Mouse (Mus musculus) CH12.LX (cell line): ENCODE measurements around the gene Msx1. TPM values are rescaled to one million over a fixed set of nuclear protein-coding genes. Genes with fewer than 3 reads are reported as not detected.

Source experiments
- DNase-seq: peaks from one replicate; pipeline ENCODE4 v3.0.0-alpha.2; 2013; ENCODE audit errors: extremely low read depth
- H3K27ac ChIP-seq: 2 replicates; pipeline ENCODE4 v1.5.1; 2012; ENCODE audit warnings: low read depth, mild to moderate bottlenecking, control low read depth, moderate library complexity; ENCODE audit not compliant: insufficient read depth
- H3K27me3 ChIP-seq: replicated peaks from 2 replicates; pipeline ENCODE3; 2012; ENCODE audit warnings: inconsistent platforms
- H3K36me3 ChIP-seq, 2 experiments: replicated peaks in 1 of 2; 2 replicates each; pipeline versions ENCODE3 to v1.6.1; 2012; ENCODE audit warnings: inconsistent platforms in 1 of 2, low read length in 1 of 2, mild to moderate bottlenecking in 1 of 2, mixed read lengths in 1 of 2, moderate library complexity in 1 of 2; ENCODE audit not compliant: control insufficient read depth in 1 of 2, insufficient read depth in 1 of 2
- H3K4me1 ChIP-seq, 2 experiments: 2 replicates each; pipeline ENCODE4 v1.6.1; 2012; ENCODE audit warnings: inconsistent platforms in 1 of 2, moderate library complexity in 1 of 2; ENCODE audit not compliant: insufficient read depth in 2 of 2, control insufficient read depth in 1 of 2
- H3K4me2 ChIP-seq: 2 replicates; pipeline ENCODE4 v1.6.1; 2012; ENCODE audit warnings: low read depth, mild to moderate bottlenecking, control low read depth; ENCODE audit not compliant: poor library complexity, insufficient read depth, severe bottlenecking
- H3K4me3 ChIP-seq, 3 experiments: fragments of 150-350 bp in 1 of 3; sonication (generic) in 1 of 3; replicated peaks in 1 of 3; 2 replicates each; pipeline versions ENCODE3 to v1.5.1; 2011 to 2012; ENCODE audit warnings: low read depth in 2 of 3, low read length in 2 of 3, mild to moderate bottlenecking in 2 of 3, moderate library complexity in 2 of 3, control low read depth in 1 of 3, improper control_type of control experiment in 1 of 3, inconsistent platforms in 1 of 3, mixed read lengths in 1 of 3; ENCODE audit not compliant: poor library complexity in 1 of 3
- H3K79me2 ChIP-seq: replicated peaks from 2 replicates; pipeline ENCODE4 v1.6.1; 2012; ENCODE audit warnings: mild to moderate bottlenecking, moderate library complexity; ENCODE audit not compliant: control insufficient read depth, poor library complexity, insufficient read depth, severe bottlenecking; ENCODE audit errors: extremely low read depth
- H3K9ac ChIP-seq: 2 replicates; pipeline ENCODE4 v1.6.1; 2012; ENCODE audit warnings: low read depth, mild to moderate bottlenecking, control low read depth, moderate library complexity; ENCODE audit not compliant: insufficient read depth
- H3K9me3 ChIP-seq: replicated peaks from 2 replicates; pipeline ENCODE3; 2012; ENCODE audit warnings: low read length, inconsistent platforms, mixed read lengths
- CHD1 ChIP-seq: IDR thresholded peaks from 2 replicates; pipeline ENCODE4 v1.6.1; 2012; ENCODE audit warnings: low read depth, low read length, improper control_type of control experiment, inconsistent platforms
- E2F4 ChIP-seq: IDR thresholded peaks from 2 replicates; pipeline ENCODE4 v1.6.1; 2011; ENCODE audit warnings: low read depth, low read length, improper control_type of control experiment; ENCODE audit not compliant: insufficient replicate concordance
- ELF1 ChIP-seq: IDR thresholded peaks from 2 replicates; pipeline ENCODE4 v1.6.1; 2014; ENCODE audit warnings: low read depth, mild to moderate bottlenecking, inconsistent platforms, low read length, improper control_type of control experiment
- GABPA ChIP-seq: IDR thresholded peaks from 2 replicates; pipeline ENCODE4 v1.6.1; 2012; ENCODE audit warnings: low read depth, low read length, improper control_type of control experiment, inconsistent platforms; ENCODE audit not compliant: insufficient replicate concordance
- MAFK ChIP-seq: IDR thresholded peaks from 2 replicates; pipeline ENCODE4 v1.6.1; 2011; ENCODE audit warnings: low read length, improper control_type of control experiment; ENCODE audit not compliant: insufficient replicate concordance
- MAX ChIP-seq: IDR thresholded peaks from 2 replicates; pipeline ENCODE4 v1.6.1; 2011; ENCODE audit warnings: low read length, improper control_type of control experiment
- MEF2A ChIP-seq: IDR thresholded peaks from 2 replicates; pipeline ENCODE4 v1.6.1; 2014; ENCODE audit warnings: low read depth, mild to moderate bottlenecking, inconsistent platforms, low read length, improper control_type of control experiment, borderline replicate concordance
- NRF1 ChIP-seq: IDR thresholded peaks from 2 replicates; pipeline ENCODE4 v1.6.1; 2014; ENCODE audit warnings: low read depth, mild to moderate bottlenecking, inconsistent platforms, low read length, improper control_type of control experiment, moderate library complexity
- PAX5 ChIP-seq: IDR thresholded peaks from 2 replicates; pipeline ENCODE4 v1.6.1; 2012; ENCODE audit warnings: low read length, inconsistent platforms, mixed read lengths
- POLR2A ChIP-seq: IDR thresholded peaks from 2 replicates; pipeline ENCODE4 v1.6.1; 2011; ENCODE audit warnings: low read depth, mild to moderate bottlenecking, improper control_type of control experiment, low read length
- POLR2AphosphoS2 ChIP-seq: IDR thresholded peaks from 2 replicates; pipeline ENCODE4 v1.6.1; 2011; ENCODE audit warnings: low read depth, low read length, improper control_type of control experiment
- RAD21 ChIP-seq: IDR thresholded peaks from 2 replicates; pipeline ENCODE4 v1.6.1; 2011; ENCODE audit warnings: low read depth, mild to moderate bottlenecking, low read length, improper control_type of control experiment, moderate library complexity
- RCOR1 ChIP-seq: conservative IDR thresholded peaks from 2 replicates; pipeline ENCODE4 v1.6.1; 2012; ENCODE audit warnings: low read depth, mild to moderate bottlenecking, inconsistent platforms, low read length, improper control_type of control experiment
- SIN3A ChIP-seq: IDR thresholded peaks from 2 replicates; pipeline ENCODE4 v1.6.1; 2012; ENCODE audit warnings: low read length, improper control_type of control experiment, inconsistent platforms
- UBTF ChIP-seq: IDR thresholded peaks from 2 replicates; pipeline ENCODE4 v1.6.1; 2012; ENCODE audit warnings: low read depth, mild to moderate bottlenecking, inconsistent platforms, low read length, improper control_type of control experiment, moderate library complexity
- ZC3H11A ChIP-seq: IDR thresholded peaks from 2 replicates; pipeline ENCODE4 v1.6.1; 2012; ENCODE audit warnings: low read depth, mild to moderate bottlenecking, inconsistent platforms, low read length, improper control_type of control experiment
- ZNF384 ChIP-seq: IDR thresholded peaks from 2 replicates; pipeline ENCODE4 v1.6.1; 2012; ENCODE audit warnings: low read depth, low read length, improper control_type of control experiment, inconsistent platforms
- dilution Hi-C: fragments of 300-500 bp; cut with MboI; formaldehyde crosslinking; loops from 2 replicates; pipeline ENCODE4 v1.14.3; 2020; ENCODE audit warnings: low sequenced_read_pairs; ENCODE audit not compliant: extremely low pct_unique_long_range_greater_than_20kb, extremely low pct_ligation_motif_present
- in situ Hi-C: fragments of 300-500 bp; cut with MboI; formaldehyde crosslinking; loops from 3 replicates; pipeline ENCODE4 v1.14.3; 2019; ENCODE audit warnings: low sequenced_read_pairs, low pct_ligation_motif_present, low pct_unique_long_range_greater_than_20kb, mixed read lengths
- polyA plus RNA-seq: library from polyadenylated mRNA; unstranded; fragments of >175 nt; gene quantifications from 2 replicates; pipeline ENCODE4 v1.2.1, GENCODE M21; 2012; ENCODE audit warnings: low read depth; ENCODE audit not compliant: insufficient read length
- total RNA-seq, 2 experiments: library from RNA; depleted of rRNA; stranded (reverse); fragments of 300-350 nt in 1 of 2; fragments of >200 nt in 1 of 2; gene quantifications; 2 replicates each; pipeline ENCODE4 v1.2.3; 2012 to 2014

The Msx1 gene
- total and polyA plus RNA-seq, 3 experiments, result not detected

GRCm38 (mm10) chr5:37815909-37816308 lies 8.5 kb downstream of the Msx1 start:
- no peak overlapping the region for H3K9ac ChIP-seq
- H3K79me2 ChIP-seq, result no peaks in the 10 kb centered on the region
- H3K4me2 ChIP-seq, result no peak overlapping the region
- H3K36me3 ChIP-seq, result no peaks in the 10 kb centered on the region
- no peak overlapping the region for H3K4me3 ChIP-seq
- dilution Hi-C loops (no loop called here), in situ Hi-C loops (no loop called here)
- H3K27me3 ChIP-seq, result peaks cover 3% of the 10 kb centered on the region
- peaks cover 0 to 11% of the 10 kb centered on the region in 2 experiments; a peak in 2 of 4 replicates for H3K4me1 ChIP-seq
- H3K9me3 ChIP-seq, result peaks cover 38% of the 10 kb centered on the region
- H3K27ac ChIP-seq, result no peak overlapping the region
- no peak for DNase-seq
- TF ChIP-seq ELF1, result no peak
- TF ChIP-seq PAX5, result no peak
- no peak for TF ChIP-seq RAD21
- TF ChIP-seq SIN3A, result no peak
- TF ChIP-seq E2F4, result no peak
- TF ChIP-seq POLR2A, result no peak
- TF ChIP-seq ZNF384, result no peak
- TF ChIP-seq GABPA, result no peak
- no peak for TF ChIP-seq UBTF
- no peak for TF ChIP-seq MAX
- no peak for TF ChIP-seq POLR2AphosphoS2
- TF ChIP-seq NRF1, result no peak
- TF ChIP-seq MAFK, result no peak
- TF ChIP-seq CHD1, result no peak
- no peak for TF ChIP-seq RCOR1
- no peak for TF ChIP-seq ZC3H11A

GRCm38 (mm10) chr5:37814169-37814568 lies 10.2 kb downstream of the Msx1 start:
- H3K27ac ChIP-seq, result no peak overlapping the region
- TF ChIP-seq MAFK, result no peak
- TF ChIP-seq MEF2A, result no peak
- peaks cover 11% of the 10 kb centered on the region for H3K27me3 ChIP-seq
- no peak overlapping the region for H3K4me2 ChIP-seq
- H3K79me2 ChIP-seq, result no peaks in the 10 kb centered on the region
- no peak overlapping the region for H3K4me3 ChIP-seq
- dilution Hi-C loops, result no loop called here
- in situ Hi-C loops, result no loop called here
- no peak overlapping the region for H3K9ac ChIP-seq
- H3K9me3 ChIP-seq, result peaks cover 37% of the 10 kb centered on the region
- DNase-seq, result no peak
- no peaks in the 10 kb centered on the region for H3K36me3 ChIP-seq
- peaks cover 0 to 2% of the 10 kb centered on the region in 2 experiments; a peak in 1 of 4 replicates for H3K4me1 ChIP-seq
